Comparison of ENCODE assay signal across 10 mouse cellular contexts in genomic region chr16:66768684-66769389, GRCm38 (mm10).
DNase-seq lines count a peak whose midpoint lies in the region; ATAC-seq and TF ChIP-seq lines count a peak whose summit lies in the region.
"Had no signal": no experiment of that assay in that cellular context is flagged by ENCODE, and none has a peak within 500 bp of the region (broad histone marks: within the 10 kb centered on the region; RNA-seq: fewer than 3 reads in every experiment).

No protein-coding gene starts in this region.

- H3K4me2 ChIP-seq in neural tube, embryonic 11.5 days (ENCODE audit: low read depth): no peak overlapping the region
- no peak overlapping the region for H3K4me2 ChIP-seq in hindbrain, postnatal 0 days (ENCODE audit: low read depth, low read length)
- no peak overlapping the region for H3K4me2 ChIP-seq in neural tube, embryonic 14.5 days (ENCODE audit: low read depth, low read length)
- H3K4me2 ChIP-seq in heart, embryonic 11.5 days: no peak overlapping the region
- H3K4me2 ChIP-seq: heart, embryonic 15.5 days had no signal

- no peak overlapping the region for H3K9ac ChIP-seq in neural tube, embryonic 11.5 days (ENCODE audit: low read length)
- H3K9ac ChIP-seq in hindbrain, postnatal 0 days (replicated peaks; ENCODE audit: low read length): no peak overlapping the region
- no peak overlapping the region for H3K9ac ChIP-seq in neural tube, embryonic 14.5 days (replicated peaks; ENCODE audit: low read depth, low read length)
- no peak overlapping the region for H3K9ac ChIP-seq in heart, embryonic 11.5 days (ENCODE audit: low read depth, low read length)
- H3K9ac ChIP-seq: heart, embryonic 15.5 days had no signal

- H3K4me1 ChIP-seq in neural tube, embryonic 11.5 days (ENCODE audit: control insufficient read depth, insufficient read depth, low read length): no peaks in the 10 kb centered on the region
- no peaks in the 10 kb centered on the region for H3K4me1 ChIP-seq in hindbrain, postnatal 0 days (ENCODE audit: insufficient read depth, low read length)
- H3K4me1 ChIP-seq in neural tube, embryonic 14.5 days (ENCODE audit: control insufficient read depth, insufficient read depth, low read length): peaks cover 3% of the 10 kb centered on the region; the same call in 1 of the 2 replicates
- no peaks in the 10 kb centered on the region for H3K4me1 ChIP-seq in heart, embryonic 11.5 days (ENCODE audit: control insufficient read depth, insufficient read depth, low read length)
- H3K4me1 ChIP-seq: heart, embryonic 15.5 days had no signal

- WGBS in neural tube, embryonic 11.5 days: 69% methylated on average over 4 of the region's 4 CpGs
- 18% methylated on average over 4 of the region's 4 CpGs for WGBS in hindbrain, postnatal 0 days
- WGBS in neural tube, embryonic 14.5 days: 14% methylated on average over 4 of the region's 4 CpGs
- WGBS in heart, embryonic 11.5 days (ENCODE audit: insufficient replicate concordance): 84% methylated on average over 4 of the region's 4 CpGs

- H3K27ac ChIP-seq in neural tube, embryonic 11.5 days (ENCODE audit: low read depth, low read length): no peak overlapping the region
- H3K27ac ChIP-seq in hindbrain, postnatal 0 days: no peak overlapping the region
- H3K27ac ChIP-seq in neural tube, embryonic 14.5 days (ENCODE audit: low read depth, low read length): no peak overlapping the region
- H3K27ac ChIP-seq in heart, embryonic 11.5 days (ENCODE audit: low read depth, low read length): no peak overlapping the region
- H3K27ac ChIP-seq: heart, embryonic 15.5 days had no signal

- no peak for DNase-seq in neural tube, embryonic 11.5 days (ENCODE audit: low spot score)
- DNase-seq in neural tube, embryonic 10.5 days (ENCODE audit: extremely low spot score, low spot score): no peak
- DNase-seq in cerebellum, postnatal 10 days: peak; percentile 19 to 28
- peak; percentile 57 for DNase-seq in hindbrain, postnatal 0 days (ENCODE audit: low spot score)
- no peak for DNase-seq in ovary, postnatal 14 days (ENCODE audit: low spot score)
- DNase-seq: kidney, adult 8-10 months had no signal

- H3K27me3 ChIP-seq in neural tube, embryonic 11.5 days (ENCODE audit: control insufficient read depth, insufficient read depth, low read length): no peaks in the 10 kb centered on the region
- H3K27me3 ChIP-seq in hindbrain, postnatal 0 days (ENCODE audit: insufficient read depth, low read length): no peaks in the 10 kb centered on the region
- H3K27me3 ChIP-seq in neural tube, embryonic 14.5 days (ENCODE audit: control insufficient read depth, insufficient read depth, low read length): no peaks in the 10 kb centered on the region
- H3K27me3 ChIP-seq in heart, embryonic 11.5 days (ENCODE audit: control insufficient read depth, insufficient read depth, low read length): no peaks in the 10 kb centered on the region
- H3K27me3 ChIP-seq: heart, embryonic 15.5 days had no signal

- peak; percentile 39; the same call in 1 of the 2 replicates for ATAC-seq in neural tube, embryonic 11.5 days (ENCODE audit: insufficient read depth, low FRiP score, low TSS enrichment)
- peak; percentile 55 for ATAC-seq in hindbrain, postnatal 0 days
- ATAC-seq in neural tube, embryonic 14.5 days (ENCODE audit: low read depth): peak; percentile 65
- no peak for ATAC-seq in heart, embryonic 11.5 days (replicated peaks; ENCODE audit: insufficient number of reproducible peaks, low FRiP score, low TSS enrichment)
- no peak for ATAC-seq in monocyte, adult 5-6 weeks (replicated peaks; ENCODE audit: insufficient number of reproducible peaks, low FRiP score, low TSS enrichment, poor library complexity, severe bottlenecking)

- H3K36me3 ChIP-seq in neural tube, embryonic 11.5 days (ENCODE audit: control insufficient read depth, insufficient read depth, low read length): no peaks in the 10 kb centered on the region
- H3K36me3 ChIP-seq in hindbrain, postnatal 0 days (ENCODE audit: insufficient read depth, low read length): no peaks in the 10 kb centered on the region
- H3K36me3 ChIP-seq in neural tube, embryonic 14.5 days (ENCODE audit: control insufficient read depth, insufficient read depth, low read length): no peaks in the 10 kb centered on the region
- H3K36me3 ChIP-seq in heart, embryonic 11.5 days (ENCODE audit: control insufficient read depth, insufficient read depth, low read length): no peaks in the 10 kb centered on the region
- H3K36me3 ChIP-seq: heart, embryonic 15.5 days had no signal

- no peak for TF ChIP-seq CTCF in hindbrain, postnatal 0 days (IDR thresholded peaks at IDR 0.05; ENCODE audit: low read depth)

- H3K4me3 ChIP-seq in neural tube, embryonic 11.5 days (ENCODE audit: low read depth, low read length): no peak overlapping the region
- H3K4me3 ChIP-seq in hindbrain, postnatal 0 days (ENCODE audit: low read length): no peak overlapping the region
- no peak overlapping the region for H3K4me3 ChIP-seq in neural tube, embryonic 14.5 days (ENCODE audit: low read depth, low read length)
- no peak overlapping the region for H3K4me3 ChIP-seq in heart, embryonic 11.5 days (ENCODE audit: low read depth, low read length)
- H3K4me3 ChIP-seq: heart, embryonic 15.5 days had no signal

- no peaks in the 10 kb centered on the region for H3K9me3 ChIP-seq in neural tube, embryonic 11.5 days (ENCODE audit: control insufficient read depth, low read length)
- no peaks in the 10 kb centered on the region for H3K9me3 ChIP-seq in hindbrain, postnatal 0 days (ENCODE audit: low read length)
- H3K9me3 ChIP-seq in neural tube, embryonic 14.5 days (ENCODE audit: control insufficient read depth, low read length): no peaks in the 10 kb centered on the region
- no peaks in the 10 kb centered on the region for H3K9me3 ChIP-seq in heart, embryonic 11.5 days (replicated peaks; ENCODE audit: control insufficient read depth, low read length)
- H3K9me3 ChIP-seq: heart, embryonic 15.5 days had no signal

Comparison
In these comparisons a context has a peak if more than half of its experiments do, and no peak if none do; other contexts are left out.
1. ATAC-seq: peak in neural tube, embryonic 11.5 days (single experiment), hindbrain, postnatal 0 days (single experiment) and neural tube, embryonic 14.5 days (single experiment); none in heart, embryonic 11.5 days (single experiment) and monocyte, adult 5-6 weeks (single experiment).
2. DNase-seq: peak in cerebellum, postnatal 10 days (2 of 2) and hindbrain, postnatal 0 days (single experiment); none in neural tube, embryonic 11.5 days (single experiment), neural tube, embryonic 10.5 days (single experiment) and ovary, postnatal 14 days (single experiment).